Mouse (Mus musculus): ENCODE measurements around the gene Gipc2.

DNA sequence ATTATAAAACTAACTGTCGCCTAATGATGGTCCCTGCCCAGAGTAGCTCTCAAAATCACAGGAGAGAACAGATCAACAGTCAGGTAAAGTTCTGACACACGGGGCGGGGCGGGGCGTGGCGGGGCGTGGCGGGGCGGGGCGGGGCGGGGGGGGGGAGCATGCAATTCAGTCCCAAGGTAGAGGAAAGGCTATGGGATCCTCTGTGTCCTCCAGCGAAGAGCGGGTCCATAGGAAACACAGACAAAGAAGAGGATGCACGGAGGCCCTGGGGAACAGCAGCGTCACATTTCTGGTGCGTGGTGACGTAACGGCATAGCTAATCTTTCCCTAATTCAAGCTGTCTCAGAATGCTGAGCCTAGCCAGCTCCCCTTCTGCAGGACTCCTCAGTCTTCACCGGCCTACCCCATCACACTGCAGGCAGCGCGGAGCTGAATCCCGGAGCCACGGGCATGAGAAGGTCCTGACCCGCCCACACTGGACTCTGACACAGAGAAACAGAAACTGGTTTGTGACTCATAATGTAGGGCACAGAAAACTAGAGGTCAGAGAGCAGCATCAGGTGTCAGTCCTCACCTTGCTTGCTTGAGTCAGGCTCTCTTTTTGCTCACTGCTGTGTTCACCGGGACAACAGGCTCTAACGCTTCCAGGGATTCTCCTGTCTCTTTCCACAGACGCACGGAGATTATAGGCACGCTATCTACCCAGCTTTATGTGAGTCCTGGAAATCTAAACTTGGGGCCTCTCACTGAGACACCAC lies 14.1 kb downstream of the Gipc2 start:
- TF ChIP-seq CTCF (IDR thresholded peaks at IDR 0.05; ENCODE audit: extremely low read depth, insufficient read depth, low read length), result no peak
- no peak for TF ChIP-seq POLR2A (IDR thresholded peaks at IDR 0.05; ENCODE audit: extremely low read depth, insufficient read depth, low read length)
